Mouse (Mus musculus) cerebellum, postnatal 10 days (tissue): ENCODE measurements at regions not wholly inside any gene's neighbourhood (a gene's known extent, or its start where the extent isn't known, plus 50 kb on each side); places are given as distances from the start of the nearest gene placed in this dataset.

Experiments
- DNase-seq, 2 experiments: peaks; one replicate each; pipeline ENCODE4 v3.0.0; 2021; ENCODE audit warnings: mixed read lengths in 2 of 2

- DNase-seq: peak in 1 of 2 experiments; percentile 51
Observed at GRCm38 (mm10) chr9:112841473-112841872, 605.7 kb upstream of the Arpp21 start.

GRCm38 (mm10) chr9:112839071-112839793 lies 603.5 kb upstream of the Arpp21 start:
- DNase-seq: no peak

- DNase-seq: no peak
Observed at GRCm38 (mm10) chr9:112837563-112837962, 601.8 kb upstream of the Arpp21 start.

GRCm38 (mm10) chr9:112834441-112835245 lies 598.9 kb upstream of the Arpp21 start:
- DNase-seq: peak; percentile 36 to 73

GRCm38 (mm10) chr9:112831102-112831501 lies 595.4 kb upstream of the Arpp21 start:
- peak; percentile 38 to 62 for DNase-seq

- DNase-seq: no peak
Observed at GRCm38 (mm10) chr9:112828602-112829001, 592.9 kb upstream of the Arpp21 start.

GRCm38 (mm10) chr9:112826592-112826991 lies 590.9 kb upstream of the Arpp21 start:
- DNase-seq: peak; percentile 72 to 88

GRCm38 (mm10) chr9:112821940-112822339 lies 586.2 kb upstream of the Arpp21 start:
- no peak for DNase-seq

GRCm38 (mm10) chr9:112811946-112812345 lies 576.2 kb upstream of the Arpp21 start:
- DNase-seq: peak; percentile 49 to 51

- peak in 1 of 2 experiments; percentile 25 for DNase-seq
Observed at GRCm38 (mm10) chr9:112799583-112800220, 564.0 kb upstream of the Arpp21 start.

GRCm38 (mm10) chr9:112793537-112793936 lies 557.8 kb upstream of the Arpp21 start:
- peak; percentile 24 to 42 for DNase-seq

GRCm38 (mm10) chr9:112771981-112772380 lies 536.2 kb upstream of the Arpp21 start:
- DNase-seq: no peak

- no peak for DNase-seq
Observed at GRCm38 (mm10) chr9:112744616-112745015, 508.9 kb upstream of the Arpp21 start.

GRCm38 (mm10) chr9:112743871-112744590 lies 508.3 kb upstream of the Arpp21 start:
- no peak for DNase-seq

GRCm38 (mm10) chr9:112735761-112736160 lies 500.0 kb upstream of the Arpp21 start:
- no peak for DNase-seq

GRCm38 (mm10) chr9:112725523-112725922 lies 489.8 kb upstream of the Arpp21 start:
- peak; percentile 66 for DNase-seq

- DNase-seq: no peak
Observed at GRCm38 (mm10) chr9:112725103-112725502, 489.4 kb upstream of the Arpp21 start.

GRCm38 (mm10) chr9:112723346-112723745 lies 487.6 kb upstream of the Arpp21 start:
- DNase-seq: peak; percentile 69 to 70

GRCm38 (mm10) chr9:112722501-112722900 lies 486.8 kb upstream of the Arpp21 start:
- peak; percentile 90 to 93 for DNase-seq

GRCm38 (mm10) chr9:112715197-112715762 lies 479.5 kb upstream of the Arpp21 start:
- DNase-seq: no peak

GRCm38 (mm10) chr9:112678866-112679265 lies 443.1 kb upstream of the Arpp21 start:
- DNase-seq: peak; percentile 47 to 70

- DNase-seq: no peak
Observed at GRCm38 (mm10) chr9:112675232-112675631, 439.5 kb upstream of the Arpp21 start.
